Mouse (Mus musculus) MEL (cell line): ENCODE measurements around the gene Cpne9.

Experiments used
- KAT2A ChIP-seq: conservative IDR thresholded peaks from 2 replicates; pipeline ENCODE4 v1.6.1; 2012; ENCODE audit warnings: low read depth, low read length, improper control_type of control experiment, inconsistent platforms
- MXI1 ChIP-seq: IDR thresholded peaks from 2 replicates; pipeline ENCODE4 v1.6.1; 2011; ENCODE audit warnings: mild to moderate bottlenecking, low read depth, low read length, improper control_type of control experiment

GRCm38 (mm10) chr6:113286316-113286715 lies 4.2 kb downstream of the Cpne9 start:
- TF ChIP-seq MXI1 (peak; percentile 77), KAT2A (no peak)
